Mouse (Mus musculus) left cerebral cortex, adult 18-20 months (tissue): ENCODE measurements at regions not wholly inside any gene's neighbourhood (a gene's known extent, or its start where the extent isn't known, plus 50 kb on each side); places are given as distances from the start of the nearest gene placed in this dataset.
A peak's percentile ranks its signal among the peaks of the same experiment; 100 is the strongest.

ENCODE experiments used
- DNase-seq, 2 experiments: peaks; one replicate each; pipeline ENCODE4 v3.0.0; 2021 to 2022; ENCODE audit warnings: low spot score in 2 of 2, mixed read lengths in 1 of 2

DNA sequence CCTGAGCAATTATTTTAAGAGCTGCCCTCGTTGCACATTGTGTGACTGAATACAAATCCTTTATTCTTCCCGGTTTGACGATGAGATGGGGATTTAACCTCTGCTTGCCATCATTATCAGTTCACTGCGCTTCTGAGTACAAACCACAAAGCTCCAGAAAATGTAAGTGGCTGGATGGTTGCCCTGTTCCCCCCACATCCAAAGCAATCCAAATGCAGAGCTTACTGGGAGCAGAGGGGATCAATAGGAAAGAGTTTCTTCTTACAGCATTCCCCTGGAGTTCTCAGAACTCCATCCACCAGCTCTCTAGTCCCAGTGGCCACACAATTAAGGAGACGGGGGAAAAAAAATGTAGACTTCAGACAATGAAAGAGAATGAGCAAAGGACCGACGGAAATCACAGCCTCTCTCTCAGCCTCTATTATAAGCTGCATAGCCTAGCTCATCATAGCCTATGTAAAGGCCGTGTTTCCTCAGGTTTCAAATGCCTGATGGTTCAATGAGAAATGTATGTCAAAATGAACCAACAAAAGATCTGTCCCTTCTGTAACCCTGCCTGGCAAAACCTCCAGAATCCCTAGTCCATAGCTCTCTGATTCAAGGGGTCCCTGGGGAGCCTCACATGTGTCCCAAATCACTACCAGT is 191.4 kb downstream of the Lmo4 start:
- DNase-seq = no peak

DNA sequence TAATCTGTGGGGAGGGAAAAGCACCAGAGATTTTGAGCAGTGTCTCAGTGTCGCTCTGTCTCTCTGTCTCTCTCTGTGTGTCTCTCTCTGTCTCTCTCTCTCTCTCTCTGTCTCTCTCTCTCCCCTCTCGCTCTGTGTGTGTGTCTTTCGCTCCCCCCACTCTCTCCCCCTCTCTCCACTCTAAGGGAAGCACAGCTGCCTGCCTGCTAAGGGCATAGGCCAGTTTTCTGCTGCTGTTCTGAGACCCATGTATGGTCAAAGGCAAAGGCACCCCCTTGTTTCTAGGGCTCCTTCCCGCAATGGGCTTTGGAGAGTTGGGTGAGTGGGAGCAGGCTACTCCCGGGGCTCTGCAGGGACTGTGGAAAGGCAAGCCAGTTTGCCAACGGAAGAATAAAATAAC is 192.2 kb downstream of the Lmo4 start:
- DNase-seq = no peak

DNA sequence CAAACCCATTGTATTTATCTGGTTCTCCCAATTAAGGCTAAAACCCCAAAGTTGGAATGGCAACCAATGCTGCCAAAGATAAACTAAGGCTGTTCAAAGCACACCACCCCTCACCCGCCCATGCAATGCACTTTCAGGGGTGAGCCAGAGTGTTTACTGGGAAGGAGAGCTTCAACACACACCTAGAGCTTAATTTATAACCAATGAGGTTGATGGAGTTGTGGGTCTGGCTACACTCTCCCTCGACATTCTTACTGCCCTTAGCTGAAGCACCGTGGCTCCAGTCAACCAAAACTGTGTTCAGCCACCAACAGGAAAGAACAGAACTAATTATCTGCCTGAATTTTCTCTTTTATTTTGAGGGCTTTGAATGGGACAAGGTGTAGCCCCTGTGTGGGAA is 192.8 kb downstream of the Lmo4 start:
- DNase-seq = no peak

DNA sequence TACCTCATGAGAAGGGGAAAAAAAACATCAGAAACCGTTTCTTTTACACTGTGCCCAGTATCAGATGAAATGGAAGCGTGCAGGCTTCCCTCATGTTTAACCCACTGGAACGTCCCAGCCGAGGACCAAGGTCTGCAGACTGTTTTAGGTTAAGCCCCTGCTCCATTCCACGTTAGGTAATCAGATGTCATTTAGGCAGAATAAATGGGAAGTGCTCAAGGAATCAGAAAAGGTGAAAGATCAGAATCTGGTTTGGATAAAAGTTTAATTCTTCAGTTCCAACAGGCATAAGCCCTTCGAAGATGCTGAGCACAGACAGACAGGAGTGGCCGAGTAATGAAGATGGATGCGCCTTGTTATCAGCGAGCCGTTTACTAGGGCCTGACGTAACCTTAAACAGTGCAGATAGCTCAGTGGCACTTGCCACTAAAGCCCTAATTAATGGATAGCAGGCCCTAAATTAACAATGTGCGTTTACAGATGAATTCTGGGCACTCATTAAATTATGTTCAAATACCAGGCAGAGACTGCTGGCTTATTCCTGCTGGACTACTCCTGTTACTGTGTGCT is 193.5 kb downstream of the Lmo4 start:
- DNase-seq = no peak

DNA sequence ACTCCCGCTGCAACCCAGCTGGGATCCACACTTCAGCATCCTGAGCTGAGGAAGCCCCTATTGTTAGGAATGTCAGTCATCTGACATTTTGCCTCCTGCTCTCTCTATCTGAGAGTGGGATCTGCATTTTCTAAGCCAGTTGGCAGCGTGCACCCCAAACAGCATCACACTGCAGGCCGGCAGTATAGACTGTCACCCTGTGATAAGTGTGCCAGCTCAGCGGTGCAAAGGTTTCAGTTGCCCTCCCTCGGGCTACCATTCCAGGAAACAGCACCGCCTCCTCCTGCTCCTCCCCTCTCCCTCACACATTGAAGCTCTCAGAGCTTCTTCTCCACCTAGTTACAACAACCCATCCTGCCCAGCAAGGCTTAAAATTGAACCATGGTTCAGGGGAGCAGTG is 194.5 kb downstream of the Lmo4 start:
- DNase-seq = no peak

DNA sequence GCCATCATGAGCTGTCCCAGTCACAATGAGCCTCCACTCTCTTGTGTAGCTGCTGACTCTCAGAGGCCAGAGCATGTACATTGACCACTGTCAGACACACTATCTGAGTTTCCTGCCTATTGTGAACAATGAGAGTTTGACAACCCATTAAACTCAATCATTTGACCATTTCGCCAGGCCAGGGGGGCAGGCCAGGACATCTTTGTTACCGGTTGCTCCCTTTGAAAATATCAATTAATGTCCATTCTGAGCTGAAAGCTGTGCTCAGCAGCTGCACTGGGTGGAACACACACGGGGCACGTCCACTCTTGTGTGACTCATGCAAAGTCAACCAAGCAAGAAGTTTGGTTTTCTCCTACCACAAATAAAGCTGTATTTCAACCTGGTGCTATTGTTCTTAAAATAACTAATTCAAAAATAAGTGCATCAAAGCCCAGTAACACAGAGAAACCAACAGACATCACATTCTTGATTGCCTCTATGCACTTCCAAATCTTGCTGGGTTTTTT is 197.9 kb downstream of the Lmo4 start:
- DNase-seq = no peak

DNA sequence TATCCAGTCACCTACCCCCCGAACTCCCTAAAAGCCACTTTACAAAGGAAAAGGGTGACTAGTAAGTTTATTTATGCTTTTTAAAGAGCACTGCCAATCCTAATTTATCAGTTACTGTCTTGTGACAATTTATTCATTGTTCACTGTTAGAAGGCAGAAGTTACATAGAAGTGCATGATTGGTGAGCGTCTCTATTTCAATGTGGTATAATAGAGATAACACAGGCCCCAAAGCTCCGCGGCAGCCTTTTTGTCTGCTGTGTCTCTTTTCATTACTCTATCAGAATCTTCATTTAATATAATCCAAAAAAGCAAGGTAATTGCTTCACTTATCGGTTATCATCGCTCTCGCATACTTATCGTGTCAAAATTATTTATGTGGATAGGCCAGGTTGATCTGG is 207.1 kb downstream of the Lmo4 start:
- DNase-seq = no peak

DNA sequence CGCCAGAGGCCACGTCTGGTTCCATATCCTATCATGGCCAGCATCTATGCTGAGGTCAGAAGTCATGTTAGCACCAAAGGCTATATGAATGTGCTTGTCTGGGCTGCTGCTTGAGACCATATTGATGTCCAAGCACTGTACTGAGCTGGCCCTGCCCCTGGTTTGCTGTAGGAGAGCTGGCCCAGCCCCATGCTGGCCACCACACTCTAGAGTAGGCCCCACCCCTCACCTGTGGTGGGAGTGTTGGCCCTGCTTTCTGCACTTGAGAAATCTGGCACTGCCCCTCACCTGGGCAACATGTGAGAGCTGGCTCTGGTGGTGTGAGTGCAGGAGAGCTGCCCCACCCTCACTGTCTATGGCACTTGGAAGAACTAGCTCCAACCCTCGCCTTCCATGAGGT is 210.0 kb downstream of the Lmo4 start:
- no peak for DNase-seq

DNA sequence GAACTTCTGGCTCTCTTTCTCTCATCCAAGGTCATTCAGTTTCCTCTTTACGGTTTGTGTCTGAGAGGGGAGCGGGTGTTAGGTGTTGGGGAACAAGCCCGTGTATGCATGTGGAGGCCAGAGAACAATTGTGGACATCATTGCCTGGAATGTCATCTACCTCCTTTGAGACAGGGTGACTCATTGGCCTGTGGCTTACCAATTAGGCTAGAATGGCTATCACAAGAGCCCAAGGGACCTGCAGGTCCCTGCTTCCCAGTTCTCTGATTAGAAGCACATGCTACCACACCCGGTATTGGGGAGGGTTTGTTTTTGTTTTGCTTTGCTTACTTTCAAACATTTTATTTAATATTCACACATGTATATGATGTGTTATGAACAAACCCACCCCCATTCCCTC is 216.0 kb downstream of the Lmo4 start:
- DNase-seq = no peak

DNA sequence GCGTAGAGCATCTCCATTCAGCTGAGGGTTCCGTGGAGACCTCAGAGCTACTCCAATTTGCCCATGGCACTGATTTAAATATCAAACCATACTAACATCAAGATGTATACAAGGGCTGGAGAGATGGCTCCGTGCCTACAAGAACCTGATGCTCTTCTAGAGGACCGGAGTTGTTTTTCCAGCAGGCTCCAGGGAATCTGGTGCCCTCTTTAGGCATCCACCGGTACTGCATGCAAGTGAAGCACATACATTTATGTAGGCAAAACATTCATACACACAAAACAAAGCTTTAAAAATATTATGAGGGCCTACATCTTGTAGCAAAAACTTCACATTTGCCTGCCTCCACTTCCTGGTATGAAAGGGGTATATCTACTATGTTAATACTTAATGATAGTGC is 217.0 kb downstream of the Lmo4 start:
- no peak for DNase-seq

DNA sequence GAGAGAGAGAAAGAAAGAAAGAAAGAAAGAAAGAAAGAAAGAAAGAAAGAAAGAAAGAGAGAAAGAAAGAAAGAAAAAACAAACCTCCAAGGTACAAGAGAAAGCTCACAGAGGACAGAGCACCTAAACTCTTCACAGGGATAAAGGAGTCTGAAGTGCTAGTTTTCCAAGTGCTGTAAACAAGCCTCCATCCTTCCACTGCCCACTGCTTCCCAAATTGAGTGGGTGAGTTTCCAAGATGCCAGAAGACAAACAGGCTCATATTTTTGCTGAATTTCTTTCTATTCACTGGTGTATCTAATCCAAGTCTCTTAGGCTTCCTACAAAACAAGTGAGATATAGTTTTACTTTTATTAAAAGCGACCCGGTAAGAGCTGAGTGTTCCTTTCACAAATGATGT is 218.2 kb downstream of the Lmo4 start:
- DNase-seq = no peak

DNA sequence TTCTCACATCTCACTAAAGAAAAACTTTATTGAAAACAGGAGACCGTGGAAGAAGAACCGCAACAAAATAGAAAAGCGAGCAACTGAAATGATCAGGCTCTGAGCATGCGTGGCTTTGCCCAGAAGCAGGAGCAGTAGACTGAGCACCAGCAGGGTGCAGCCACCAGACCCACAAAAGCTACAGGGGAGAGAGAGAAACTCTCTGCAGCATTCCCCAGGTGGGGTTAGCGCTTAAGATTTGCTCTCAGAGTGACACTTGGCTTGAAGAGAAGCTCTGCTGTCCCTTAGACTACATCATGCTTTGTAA is 218.9 kb downstream of the Lmo4 start:
- DNase-seq = no peak

DNA sequence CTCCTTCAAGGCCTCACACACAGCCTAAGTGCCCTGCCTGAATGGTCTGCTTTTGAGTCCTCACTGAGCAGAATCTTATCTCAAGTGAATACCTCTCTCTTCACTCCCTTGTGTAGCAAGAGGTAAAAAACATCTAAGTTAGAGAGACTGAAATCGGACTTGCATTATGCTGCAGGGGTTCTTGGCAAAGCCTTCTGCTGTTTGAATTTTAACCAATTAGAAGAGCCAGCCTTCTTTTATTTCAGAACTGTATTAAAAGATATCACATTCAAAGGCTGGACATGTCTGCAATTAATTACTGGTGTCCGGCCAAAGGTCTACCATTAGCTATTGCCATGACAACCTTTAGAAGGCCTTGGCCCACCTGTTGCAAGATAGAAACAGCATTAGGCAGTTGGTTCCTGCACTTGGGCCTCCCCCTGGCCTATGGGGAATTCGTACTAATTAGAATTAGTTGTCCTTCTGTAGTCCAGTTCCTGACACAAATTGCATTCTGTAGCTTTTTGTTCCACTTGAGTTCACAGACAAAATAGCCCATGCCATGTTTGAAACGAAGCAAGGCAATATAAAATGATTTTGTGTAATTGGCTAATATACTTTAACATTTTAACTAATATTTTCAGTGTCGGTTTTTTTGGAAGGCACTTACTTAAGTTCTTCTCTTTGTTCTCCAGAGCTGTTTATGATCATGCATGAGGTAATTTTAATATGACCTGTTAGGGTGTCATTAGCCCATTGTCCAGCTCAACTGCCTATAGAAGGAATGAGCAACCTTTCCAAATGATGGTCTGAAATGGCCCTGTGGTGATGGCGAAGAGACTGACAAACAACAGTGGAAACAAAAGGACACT is 219.4 kb downstream of the Lmo4 start:
- DNase-seq = no peak

DNA sequence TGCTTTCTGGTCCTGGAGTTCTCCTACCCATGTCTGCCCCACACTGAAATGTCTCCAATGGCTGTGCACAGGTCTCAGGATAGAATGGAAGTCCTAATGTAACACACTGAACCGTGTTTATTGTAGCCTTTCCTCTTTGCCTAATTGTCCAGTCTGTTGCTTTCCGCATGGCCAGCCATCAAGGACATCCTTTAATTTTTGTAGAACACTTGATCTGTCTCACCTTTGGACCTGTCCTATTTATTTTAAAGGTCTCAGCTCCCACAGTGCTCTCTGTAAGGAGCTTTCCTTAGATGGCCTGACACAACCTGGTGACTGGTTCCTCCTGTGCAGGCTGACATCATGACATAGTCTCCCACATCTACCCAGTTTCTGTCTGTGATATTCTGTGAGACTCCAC is 226.3 kb downstream of the Lmo4 start:
- no peak for DNase-seq

DNA sequence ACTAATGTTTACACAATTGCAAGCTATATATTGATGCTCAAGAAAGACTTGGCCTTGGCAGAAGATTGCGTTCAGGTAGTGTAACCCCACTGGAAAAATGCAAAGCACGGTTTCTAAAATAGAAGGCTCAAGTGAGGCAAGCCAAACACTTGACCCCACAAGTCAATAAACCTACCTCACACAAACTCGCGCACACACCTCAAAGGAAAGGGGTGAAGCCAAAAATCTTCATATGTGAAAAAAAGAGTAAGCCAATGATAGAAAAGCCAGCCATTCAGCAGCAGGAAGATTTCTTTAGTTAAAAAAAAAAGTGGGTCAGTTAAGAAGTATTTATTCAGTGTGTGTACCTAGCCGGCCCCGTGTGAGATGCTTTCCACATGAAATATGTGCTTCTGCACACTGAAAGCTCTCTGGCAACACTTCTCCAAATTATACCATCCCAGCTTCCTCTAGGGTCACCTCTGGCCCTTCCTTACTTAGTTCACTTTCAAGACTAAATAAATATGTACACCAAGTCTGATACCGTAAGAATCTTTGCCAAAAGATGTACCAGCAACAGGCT is 227.1 kb downstream of the Lmo4 start:
- DNase-seq = no peak

DNA sequence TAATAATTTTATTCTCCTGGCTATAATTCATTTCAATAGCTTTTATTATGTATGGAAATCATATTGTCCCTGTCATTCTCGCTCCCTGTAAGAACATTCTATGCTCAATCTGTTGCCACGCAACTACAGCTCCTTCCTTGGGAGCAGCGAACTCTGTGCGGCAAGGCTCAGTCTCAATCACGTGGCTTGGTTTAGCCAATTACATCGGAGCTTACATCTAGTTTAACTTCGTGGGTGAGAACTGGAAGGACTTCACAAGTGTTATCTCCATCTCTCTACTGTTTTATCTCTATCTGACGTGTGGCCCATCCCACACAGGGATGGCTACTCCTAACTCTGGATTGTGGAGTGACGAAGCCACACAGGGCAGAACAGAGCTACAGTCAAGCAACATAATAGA is 231.4 kb downstream of the Lmo4 start:
- DNase-seq = peak; percentile 9

DNA sequence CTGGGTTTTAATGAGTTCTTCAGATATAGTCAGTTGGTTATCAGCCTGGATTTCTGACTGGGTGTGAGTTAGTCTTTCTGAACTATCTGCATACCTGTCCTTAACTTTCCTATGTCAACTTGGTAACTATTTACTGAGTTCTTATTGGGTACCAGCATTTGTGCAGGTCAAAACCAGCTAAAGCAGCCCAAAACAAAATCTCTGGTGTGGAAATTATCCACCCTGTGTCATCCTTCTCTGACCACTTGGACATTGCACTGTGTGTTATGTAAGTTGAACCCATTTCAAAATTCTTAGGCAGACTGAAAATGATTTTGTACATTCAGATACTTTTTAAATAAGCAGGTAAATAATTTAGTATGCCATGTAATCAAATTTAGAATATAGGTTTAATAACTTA is 232.7 kb downstream of the Lmo4 start:
- no peak for DNase-seq

DNA sequence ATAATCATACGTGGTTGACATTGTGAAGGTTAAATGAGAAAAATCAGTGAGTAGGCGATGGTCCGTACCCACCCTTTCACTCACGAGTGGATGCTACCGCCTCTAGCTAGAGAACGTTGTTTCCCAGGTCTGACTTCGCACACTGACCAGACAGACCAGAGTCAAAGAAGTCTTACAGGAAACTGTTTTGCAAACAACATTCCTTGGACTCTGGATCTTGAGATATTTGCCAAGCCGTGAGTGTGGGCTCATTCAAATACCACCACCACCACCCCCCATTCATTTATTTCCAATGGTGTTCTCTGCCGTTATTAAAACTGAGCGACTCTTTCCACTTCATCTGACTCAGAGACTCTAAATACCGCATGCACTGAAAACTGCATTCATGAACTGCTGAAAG is 234.2 kb downstream of the Lmo4 start:
- no peak for DNase-seq

DNA sequence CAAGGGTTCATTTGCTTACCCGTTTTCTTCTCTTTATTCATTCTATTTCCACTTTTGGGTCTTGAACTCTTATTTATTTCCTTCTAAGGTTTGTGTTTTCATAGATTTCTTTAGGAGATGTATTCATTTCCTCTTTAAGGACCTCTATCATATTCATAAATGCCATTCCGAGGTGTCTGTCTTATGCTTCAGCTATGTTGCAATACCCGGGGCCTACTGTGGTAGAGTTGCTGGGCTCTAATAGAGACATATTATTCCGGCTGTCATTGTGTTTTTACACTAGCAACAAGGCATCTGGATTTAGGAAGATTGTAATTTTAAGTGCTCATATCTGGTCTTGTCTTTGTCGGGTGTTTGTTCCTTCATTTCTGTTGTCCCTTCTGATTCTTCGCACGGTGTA is 249.5 kb downstream of the Lmo4 start:
- DNase-seq = no peak

DNA sequence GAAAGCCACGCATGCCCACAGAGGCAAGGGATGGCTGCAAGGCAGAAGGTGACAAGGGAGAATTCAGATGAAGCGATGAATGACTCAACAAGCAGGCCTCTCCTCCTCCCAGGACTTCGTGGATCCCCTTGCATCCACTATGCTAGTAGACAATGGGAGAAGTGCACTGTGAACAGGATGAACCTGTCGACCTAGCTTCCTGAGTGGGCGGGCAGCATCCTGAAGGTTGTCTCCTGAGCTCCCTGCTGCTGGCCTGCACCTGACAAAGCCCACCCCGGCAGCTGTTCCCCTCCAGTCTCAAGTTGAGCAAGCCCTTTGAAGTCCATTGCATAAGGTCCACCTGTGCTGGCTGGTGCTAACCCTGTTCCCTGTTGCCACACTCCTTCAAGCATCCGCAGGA is 250.2 kb downstream of the Lmo4 start:
- DNase-seq = no peak

DNA sequence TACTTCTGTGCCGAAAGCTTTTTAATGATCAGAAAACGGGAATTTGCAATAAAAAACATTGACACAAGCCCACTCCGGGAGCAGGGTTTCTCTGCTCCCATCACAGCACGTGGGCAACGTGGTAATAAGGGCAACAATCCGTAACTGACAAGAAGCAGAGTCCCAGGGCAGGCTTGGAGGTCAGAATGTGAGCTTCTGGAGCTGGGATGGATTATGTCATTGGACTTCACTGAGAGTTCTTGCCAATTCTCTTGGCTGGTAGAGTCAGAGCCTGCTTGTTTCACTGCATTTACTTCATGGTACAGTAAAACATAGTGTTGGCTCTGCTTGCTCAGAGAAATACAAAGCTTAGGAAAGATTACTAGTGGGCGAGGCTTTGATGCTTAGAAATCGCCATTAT is 252.7 kb downstream of the Lmo4 start:
- DNase-seq = no peak

DNA sequence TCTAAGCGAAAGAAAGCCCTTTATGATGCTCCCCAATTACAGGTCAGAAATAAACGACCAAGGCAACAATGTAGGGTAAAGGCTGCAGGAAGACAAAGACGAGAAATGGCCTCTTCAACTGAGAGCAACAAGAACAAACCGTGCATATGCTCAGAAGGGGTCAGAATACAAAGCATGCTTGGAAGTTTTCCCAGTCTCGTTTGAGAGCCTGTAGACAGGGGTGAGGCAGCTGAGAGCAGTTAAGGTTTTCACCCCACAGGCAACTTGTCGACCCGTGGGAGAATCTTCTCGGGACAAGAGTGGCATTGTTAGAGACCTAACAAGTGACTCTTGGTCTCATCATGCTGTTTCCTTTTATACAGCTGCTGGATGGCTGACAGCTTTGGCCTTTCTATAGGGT is 255.4 kb downstream of the Lmo4 start:
- no peak for DNase-seq
